Mouse (Mus musculus): ENCODE data around the gene Olfr934.

Olfr934 gene

GRCm38 (mm10) chr9:38988215-38988614 is at the start of gene Olfr934:
Olfr934 (minus strand) TSS chr9:38988315.
- in situ Hi-C loops (cut with MseI, MboI), result no loop called here

GRCm38 (mm10) chr9:39023277-39023676 is 35.2 kb upstream of the Olfr934 start, which contains the start of gene Olfr146:
Olfr146 (minus strand) TSS chr9:39023377.
- in situ Hi-C loops (cut with MseI, MboI), result no loop called here

- in situ Hi-C loops (cut with MseI, MboI), result no loop called here
Measured at GRCm38 (mm10) chr9:38999583-38999982, 11.5 kb upstream of the Olfr934 start, which contains the start of gene Olfr935. Olfr935 (minus strand) TSS chr9:38999683.

GRCm38 (mm10) chr9:38972013-38972412 is 16.1 kb downstream of the Olfr934 start, which contains the start of gene Olfr933:
Olfr933 (plus strand) TSS chr9:38972313.
- in situ Hi-C loops (cut with MseI, MboI), result no loop called here

- in situ Hi-C loops (cut with MseI, MboI), result no loop called here
Measured at GRCm38 (mm10) chr9:38954124-38954416, 34.0 kb downstream of the Olfr934 start.

GRCm38 (mm10) chr9:38953401-38954123 is 34.6 kb downstream of the Olfr934 start:
- in situ Hi-C loops (cut with MseI, MboI), result no loop called here
